Mouse (Mus musculus): ENCODE measurements at regions not wholly inside any gene's neighbourhood (a gene's known extent, or its start where the extent isn't known, plus 50 kb on each side); places are given as distances from the start of the nearest gene placed in this dataset.

- Histone ChIP-seq H3K36me3 (replicated peaks) (no peaks in the 10 kb centered on the region), H3K27me3 (ENCODE audit: insufficient read depth, low read length) (no peaks in the 10 kb centered on the region; the same call in 1 of the 2 replicates), H3K4me3 (ENCODE audit: low read depth, low read length) (no peak overlapping the region), H3K9me3 (replicated peaks) (no peaks in the 10 kb centered on the region), H3K4me1 (ENCODE audit: insufficient read depth, low read depth, low read length) (no peaks in the 10 kb centered on the region)
- DNase-seq (ENCODE audit: low spot score) (no peak), ATAC-seq (ENCODE audit: extremely low read depth, insufficient number of reproducible peaks, low FRiP score, poor library complexity, severe bottlenecking) (no peak)
- TF ChIP-seq GATA2 (IDR thresholded peaks at IDR 0.05; ENCODE audit: borderline replicate concordance, low read depth, low read length) = no peak
- no peak for TF ChIP-seq TAL1 (conservative IDR thresholded peaks at IDR 0.05; ENCODE audit: low read depth, low read length)
- TF ChIP-seq GATA1 (IDR thresholded peaks at IDR 0.05; ENCODE audit: borderline replicate concordance, low read length) = no peak
- no peak for TF ChIP-seq CTCF (IDR thresholded peaks at IDR 0.05; ENCODE audit: low read depth, low read length)
- TF ChIP-seq POLR2AphosphoS5 (IDR thresholded peaks at IDR 0.05; ENCODE audit: insufficient replicate concordance, low read depth, low read length) = no peak
Observed at GRCm38 (mm10) chr4:12498426-12498825, 326.6 kb upstream of the Fam92a start.

- no peak for DNase-seq (ENCODE audit: low spot score)
- H3K4me3 ChIP-seq (ENCODE audit: low read depth, low read length) = no peak overlapping the region
- TF ChIP-seq GATA1 (IDR thresholded peaks at IDR 0.05; ENCODE audit: borderline replicate concordance, low read length) (no peak), TAL1 (conservative IDR thresholded peaks at IDR 0.05; ENCODE audit: low read depth, low read length) (no peak), CTCF (IDR thresholded peaks at IDR 0.05; ENCODE audit: low read depth, low read length) (no peak), GATA2 (IDR thresholded peaks at IDR 0.05; ENCODE audit: borderline replicate concordance, low read depth, low read length) (no peak), POLR2AphosphoS5 (IDR thresholded peaks at IDR 0.05; ENCODE audit: insufficient replicate concordance, low read depth, low read length) (no peak)
- no peaks in the 10 kb centered on the region for H3K9me3 ChIP-seq (replicated peaks)
- no peaks in the 10 kb centered on the region for H3K4me1 ChIP-seq (ENCODE audit: insufficient read depth, low read depth, low read length)
- H3K36me3 ChIP-seq (replicated peaks) = no peaks in the 10 kb centered on the region
- no peak for ATAC-seq (ENCODE audit: extremely low read depth, insufficient number of reproducible peaks, low FRiP score, poor library complexity, severe bottlenecking)
- H3K27me3 ChIP-seq (ENCODE audit: insufficient read depth, low read length) = no peaks in the 10 kb centered on the region
Observed at GRCm38 (mm10) chr4:12492468-12492867, 320.7 kb upstream of the Fam92a start.

- H3K36me3 ChIP-seq (replicated peaks) = no peaks in the 10 kb centered on the region
- no peaks in the 10 kb centered on the region for H3K27me3 ChIP-seq (ENCODE audit: insufficient read depth, low read length)
- H3K9me3 ChIP-seq (replicated peaks) = no peaks in the 10 kb centered on the region
- ATAC-seq (ENCODE audit: extremely low read depth, insufficient number of reproducible peaks, low FRiP score, poor library complexity, severe bottlenecking) (no peak), DNase-seq (ENCODE audit: low spot score) (no peak)
- no peak overlapping the region for H3K4me3 ChIP-seq (ENCODE audit: low read depth, low read length)
- H3K4me1 ChIP-seq (ENCODE audit: insufficient read depth, low read depth, low read length) = no peaks in the 10 kb centered on the region
- TF ChIP-seq TAL1 (conservative IDR thresholded peaks at IDR 0.05; ENCODE audit: low read depth, low read length) (no peak), GATA1 (IDR thresholded peaks at IDR 0.05; ENCODE audit: borderline replicate concordance, low read length) (no peak), POLR2AphosphoS5 (IDR thresholded peaks at IDR 0.05; ENCODE audit: insufficient replicate concordance, low read depth, low read length) (no peak), CTCF (IDR thresholded peaks at IDR 0.05; ENCODE audit: low read depth, low read length) (no peak), GATA2 (IDR thresholded peaks at IDR 0.05; ENCODE audit: borderline replicate concordance, low read depth, low read length) (no peak)
Observed at GRCm38 (mm10) chr4:12491306-12491705, 319.5 kb upstream of the Fam92a start.

GRCm38 (mm10) chr4:12490066-12490465, 318.3 kb upstream of the Fam92a start:
- H3K27me3 ChIP-seq (ENCODE audit: insufficient read depth, low read length) = no peaks in the 10 kb centered on the region
- no peak for DNase-seq (ENCODE audit: low spot score)
- no peak overlapping the region for H3K4me3 ChIP-seq (ENCODE audit: low read depth, low read length)
- H3K4me1 ChIP-seq (ENCODE audit: insufficient read depth, low read depth, low read length) = no peaks in the 10 kb centered on the region
- H3K9me3 ChIP-seq (replicated peaks) = no peaks in the 10 kb centered on the region
- TF ChIP-seq CTCF (IDR thresholded peaks at IDR 0.05; ENCODE audit: low read depth, low read length) (no peak), POLR2AphosphoS5 (IDR thresholded peaks at IDR 0.05; ENCODE audit: insufficient replicate concordance, low read depth, low read length) (no peak), GATA1 (IDR thresholded peaks at IDR 0.05; ENCODE audit: borderline replicate concordance, low read length) (no peak), GATA2 (IDR thresholded peaks at IDR 0.05; ENCODE audit: borderline replicate concordance, low read depth, low read length) (no peak), TAL1 (conservative IDR thresholded peaks at IDR 0.05; ENCODE audit: low read depth, low read length) (no peak)
- no peaks in the 10 kb centered on the region for H3K36me3 ChIP-seq (replicated peaks)
- ATAC-seq (ENCODE audit: extremely low read depth, insufficient number of reproducible peaks, low FRiP score, poor library complexity, severe bottlenecking) = no peak

GRCm38 (mm10) chr4:12489358-12489757, 317.5 kb upstream of the Fam92a start:
- Histone ChIP-seq H3K9me3 (replicated peaks) (no peaks in the 10 kb centered on the region), H3K4me1 (ENCODE audit: insufficient read depth, low read depth, low read length) (no peaks in the 10 kb centered on the region), H3K4me3 (ENCODE audit: low read depth, low read length) (no peak overlapping the region), H3K27me3 (ENCODE audit: insufficient read depth, low read length) (no peaks in the 10 kb centered on the region), H3K36me3 (replicated peaks) (no peaks in the 10 kb centered on the region)
- ATAC-seq (ENCODE audit: extremely low read depth, insufficient number of reproducible peaks, low FRiP score, poor library complexity, severe bottlenecking) (no peak), DNase-seq (ENCODE audit: low spot score) (no peak)
- TF ChIP-seq GATA1 (IDR thresholded peaks at IDR 0.05; ENCODE audit: borderline replicate concordance, low read length) = no peak
- no peak for TF ChIP-seq POLR2AphosphoS5 (IDR thresholded peaks at IDR 0.05; ENCODE audit: insufficient replicate concordance, low read depth, low read length)
- no peak for TF ChIP-seq GATA2 (IDR thresholded peaks at IDR 0.05; ENCODE audit: borderline replicate concordance, low read depth, low read length)
- no peak for TF ChIP-seq TAL1 (conservative IDR thresholded peaks at IDR 0.05; ENCODE audit: low read depth, low read length)
- TF ChIP-seq CTCF (IDR thresholded peaks at IDR 0.05; ENCODE audit: low read depth, low read length) = no peak

GRCm38 (mm10) chr4:12481481-12481880, 309.7 kb upstream of the Fam92a start:
- TF ChIP-seq TAL1 (conservative IDR thresholded peaks at IDR 0.05; ENCODE audit: low read depth, low read length) (no peak), POLR2AphosphoS5 (IDR thresholded peaks at IDR 0.05; ENCODE audit: insufficient replicate concordance, low read depth, low read length) (no peak), GATA1 (IDR thresholded peaks at IDR 0.05; ENCODE audit: borderline replicate concordance, low read length) (no peak), GATA2 (IDR thresholded peaks at IDR 0.05; ENCODE audit: borderline replicate concordance, low read depth, low read length) (no peak), CTCF (IDR thresholded peaks at IDR 0.05; ENCODE audit: low read depth, low read length) (no peak)
- no peak for ATAC-seq (ENCODE audit: extremely low read depth, insufficient number of reproducible peaks, low FRiP score, poor library complexity, severe bottlenecking)

More at GRCm38 (mm10) chr4:12481481-12481880, 309.7 kb upstream of the Fam92a start:
- Histone ChIP-seq H3K9me3 (replicated peaks) (no peaks in the 10 kb centered on the region), H3K27me3 (ENCODE audit: insufficient read depth, low read length) (no peaks in the 10 kb centered on the region), H3K4me3 (ENCODE audit: low read depth, low read length) (no peak overlapping the region), H3K36me3 (replicated peaks) (no peaks in the 10 kb centered on the region), H3K4me1 (ENCODE audit: insufficient read depth, low read depth, low read length) (no peaks in the 10 kb centered on the region)
- DNase-seq (ENCODE audit: low spot score) = no peak
